7 mouse cellular contexts compared by ENCODE assay signal in the genomic region with DNA sequence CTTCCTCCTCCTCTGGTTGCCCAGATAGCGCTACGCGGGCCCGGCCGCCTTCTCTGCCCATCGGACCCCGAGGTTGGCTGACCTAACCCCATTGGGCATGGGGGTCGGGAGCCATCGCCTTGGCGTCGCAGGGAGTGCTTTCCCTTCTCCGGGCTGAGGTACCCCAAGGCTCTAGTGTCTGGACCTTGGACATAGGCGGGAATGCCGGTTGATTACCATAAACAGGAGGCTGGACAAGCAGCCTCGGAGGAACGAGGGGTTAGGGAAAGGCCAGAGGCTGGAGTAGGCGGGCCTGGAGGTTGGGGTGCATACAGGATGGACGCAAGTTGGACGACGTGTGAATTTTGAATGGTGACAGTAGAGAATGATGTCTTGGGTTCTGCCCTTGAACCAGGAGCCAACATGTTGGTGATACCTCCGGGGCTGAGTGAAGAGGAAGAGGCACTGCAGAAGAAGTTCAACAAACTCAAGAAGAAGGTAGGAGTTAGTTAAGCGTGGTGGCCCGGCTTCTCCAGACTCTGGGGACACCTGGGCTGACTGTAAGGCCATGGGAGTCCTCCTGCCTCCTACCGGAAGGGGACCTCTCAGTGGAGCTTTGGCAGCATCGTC. TPM values are rescaled to one million over a fixed set of nuclear protein-coding genes. Genes with fewer than 3 reads are reported as not detected.
DNase-seq lines count a peak whose midpoint lies in the region; ATAC-seq and TF ChIP-seq lines count a peak whose summit lies in the region.

No protein-coding gene starts in this region.

- TF ChIP-seq EP300 in lung, postnatal 0 days (IDR thresholded peaks at IDR 0.05) = no peak

- TF ChIP-seq CTCF in lung, postnatal 0 days (IDR thresholded peaks at IDR 0.05) = no peak

- H3K4me2 ChIP-seq in lung, postnatal 0 days (replicated peaks; ENCODE audit: low read depth, low read length) = peak overlapping the region; percentile 99
- peak overlapping the region; percentile 94 for H3K4me2 ChIP-seq in embryonic facial prominence, embryonic 15.5 days (replicated peaks)
- peak overlapping the region; percentile 89 for H3K4me2 ChIP-seq in limb, embryonic 14.5 days (replicated peaks; ENCODE audit: low read depth, low read length, severe bottlenecking)
- H3K4me2 ChIP-seq in stomach, embryonic 15.5 days = peak overlapping the region; percentile 95

- DNase-seq in lung, postnatal 0 days (ENCODE audit: low spot score) = no peak
- DNase-seq in lung, postnatal 10 days = no peak
- DNase-seq in limb, embryonic 14.5 days (ENCODE audit: low spot score) = no peak
- DNase-seq in embryo, embryonic 10.5 days (ENCODE audit: low spot score) = no peak
- DNase-seq in cerebellum, postnatal 10 days = no peak

- peaks cover 35% of the 10 kb centered on the region for H3K36me3 ChIP-seq in lung, postnatal 0 days (ENCODE audit: insufficient read depth, low read length)
- H3K36me3 ChIP-seq in embryonic facial prominence, embryonic 15.5 days = peaks cover 55% of the 10 kb centered on the region
- peaks cover 56% of the 10 kb centered on the region for H3K36me3 ChIP-seq in limb, embryonic 14.5 days (ENCODE audit: control insufficient read depth, insufficient read depth, low read length)
- peaks cover 41% of the 10 kb centered on the region for H3K36me3 ChIP-seq in stomach, embryonic 15.5 days

- no peak for TF ChIP-seq POLR2A in limb, embryonic 14.5 days (IDR thresholded peaks at IDR 0.05; ENCODE audit: borderline replicate concordance, extremely low read depth, insufficient read depth, insufficient read length)

- H3K4me1 ChIP-seq in lung, postnatal 0 days (ENCODE audit: insufficient read depth, low read depth, low read length) = peaks cover 7% of the 10 kb centered on the region
- H3K4me1 ChIP-seq in embryonic facial prominence, embryonic 15.5 days = peaks cover 24% of the 10 kb centered on the region
- H3K4me1 ChIP-seq in limb, embryonic 14.5 days (ENCODE audit: control insufficient read depth, insufficient read depth, low read length) = peaks cover 12% of the 10 kb centered on the region
- H3K4me1 ChIP-seq in stomach, embryonic 15.5 days = peaks cover 25% of the 10 kb centered on the region

- H3K4me3 ChIP-seq in lung, postnatal 0 days (ENCODE audit: low read depth, low read length) = peak overlapping the region; percentile 86
- H3K4me3 ChIP-seq in embryonic facial prominence, embryonic 15.5 days (replicated peaks) = peak overlapping the region; percentile 98
- peak overlapping the region; percentile 91 for H3K4me3 ChIP-seq in limb, embryonic 14.5 days (replicated peaks; ENCODE audit: low read length)
- H3K4me3 ChIP-seq in stomach, embryonic 15.5 days (replicated peaks) = peak overlapping the region; percentile 69

- no peaks in the 10 kb centered on the region for H3K9me3 ChIP-seq in lung, postnatal 0 days (ENCODE audit: low read length)
- no peaks in the 10 kb centered on the region for H3K9me3 ChIP-seq in embryonic facial prominence, embryonic 15.5 days (replicated peaks)
- no peaks in the 10 kb centered on the region for H3K9me3 ChIP-seq in limb, embryonic 14.5 days (ENCODE audit: control insufficient read depth, low read length)
- H3K9me3 ChIP-seq in stomach, embryonic 15.5 days = no peaks in the 10 kb centered on the region

- H3K9ac ChIP-seq in lung, postnatal 0 days (replicated peaks; ENCODE audit: low read depth) = peak overlapping the region; percentile 75
- peak overlapping the region; percentile 98 for H3K9ac ChIP-seq in embryonic facial prominence, embryonic 15.5 days
- peak overlapping the region; percentile 78 for H3K9ac ChIP-seq in limb, embryonic 14.5 days (ENCODE audit: low read depth, low read length, severe bottlenecking)
- H3K9ac ChIP-seq in stomach, embryonic 15.5 days = peak overlapping the region; percentile 93

- H3K27ac ChIP-seq in lung, postnatal 0 days (ENCODE audit: low read length) = peak overlapping the region; percentile 59; the same call in 1 of the 2 replicates
- H3K27ac ChIP-seq in embryonic facial prominence, embryonic 15.5 days (replicated peaks) = 0 out of 2 replicates have a peak overlapping the region, but pooled peaks have one; percentile 51
- 0 out of 2 replicates have a peak overlapping the region, but pooled peaks have one; percentile 33 for H3K27ac ChIP-seq in limb, embryonic 14.5 days (replicated peaks; ENCODE audit: low read depth, low read length)
- H3K27ac ChIP-seq in stomach, embryonic 15.5 days = peak overlapping the region; percentile 55

- WGBS in lung, postnatal 0 days = under 1% methylated on average over 25 of the region's 25 CpGs
- under 1% methylated on average over 25 of the region's 25 CpGs for WGBS in embryonic facial prominence, embryonic 15.5 days
- 2% methylated on average over 25 of the region's 25 CpGs for WGBS in limb, embryonic 14.5 days
- WGBS in stomach, embryonic 15.5 days = 1% methylated on average over 25 of the region's 25 CpGs

- no peaks in the 10 kb centered on the region for H3K27me3 ChIP-seq in lung, postnatal 0 days (replicated peaks; ENCODE audit: insufficient read depth, low read length)
- H3K27me3 ChIP-seq in embryonic facial prominence, embryonic 15.5 days = no peaks in the 10 kb centered on the region
- H3K27me3 ChIP-seq in limb, embryonic 14.5 days (ENCODE audit: control insufficient read depth, insufficient read depth, low read length) = no peaks in the 10 kb centered on the region
- no peaks in the 10 kb centered on the region for H3K27me3 ChIP-seq in stomach, embryonic 15.5 days (replicated peaks)

- ATAC-seq in lung, postnatal 0 days = peak; percentile 13
- no peak for ATAC-seq in embryonic facial prominence, embryonic 15.5 days (ENCODE audit: insufficient number of reproducible peaks, low FRiP score, low TSS enrichment, low read depth)
- ATAC-seq in limb, embryonic 14.5 days (ENCODE audit: low FRiP score, low read depth) = no peak; the same call in 1 of the 2 replicates
- peak; percentile 16 for ATAC-seq in stomach, embryonic 15.5 days (ENCODE audit: insufficient read depth, low FRiP score, low read depth)

RNA-seq across cellular contexts. Expression of gene Nelfe, which starts 0.4 kb away (rescaled TPM):
- 45.0 and 49.0 TPM in 2 replicates for polyA plus RNA-seq in lung, postnatal 0 days (2015; fragmentation: Nextera tagmentation; extraction: Ambion mirVana)
- polyA plus RNA-seq in embryonic facial prominence, embryonic 15.5 days (2015; fragmentation: Nextera tagmentation; extraction: Ambion mirVana) = 97.7 and 114 TPM in 2 replicates
- 56.4 and 92.2 TPM in 2 replicates for polyA plus RNA-seq in limb, embryonic 14.5 days (2012; rRNA removed)
- polyA plus RNA-seq in limb, embryonic 14.5 days (2014; fragmentation: Nextera tagmentation; extraction: Ambion mirVana) = 101 and 111 TPM in 2 replicates
- 87.8 and 103 TPM in 2 replicates for polyA plus RNA-seq in stomach, embryonic 15.5 days (2015; fragmentation: Nextera tagmentation; extraction: Ambion mirVana)

RNA-seq across cellular contexts. Expression of gene Skiv2l, which starts 0.6 kb away (rescaled TPM):
- polyA plus RNA-seq in lung, postnatal 0 days (2015; fragmentation: Nextera tagmentation; extraction: Ambion mirVana) = 30.6 and 32.1 TPM in 2 replicates
- polyA plus RNA-seq in embryonic facial prominence, embryonic 15.5 days (2015; fragmentation: Nextera tagmentation; extraction: Ambion mirVana) = 50.6 and 55.0 TPM in 2 replicates
- polyA plus RNA-seq in limb, embryonic 14.5 days (2012; rRNA removed) = 75.8 and 99.4 TPM in 2 replicates
- polyA plus RNA-seq in limb, embryonic 14.5 days (2014; fragmentation: Nextera tagmentation; extraction: Ambion mirVana) = 43.5 and 45.0 TPM in 2 replicates
- 39.5 and 48.8 TPM in 2 replicates for polyA plus RNA-seq in stomach, embryonic 15.5 days (2015; fragmentation: Nextera tagmentation; extraction: Ambion mirVana)

RNA-seq across cellular contexts. Expression of gene Cfb, which starts 11.7 kb away (rescaled TPM):
- polyA plus RNA-seq in lung, postnatal 0 days (2015; fragmentation: Nextera tagmentation; extraction: Ambion mirVana) = 8.1 and 10.6 TPM in 2 replicates
- polyA plus RNA-seq in embryonic facial prominence, embryonic 15.5 days (2015; fragmentation: Nextera tagmentation; extraction: Ambion mirVana) = 2.9 and 3.2 TPM in 2 replicates
- polyA plus RNA-seq in limb, embryonic 14.5 days (2012; rRNA removed) = 0.76 and 0.88 TPM in 2 replicates
- polyA plus RNA-seq in limb, embryonic 14.5 days (2014; fragmentation: Nextera tagmentation; extraction: Ambion mirVana) = 1.6 and 2.1 TPM in 2 replicates
- 20.8 and 30.4 TPM in 2 replicates for polyA plus RNA-seq in stomach, embryonic 15.5 days (2015; fragmentation: Nextera tagmentation; extraction: Ambion mirVana)

RNA-seq across cellular contexts. Expression of gene Dxo, which starts 13.8 kb away (rescaled TPM):
- polyA plus RNA-seq in lung, postnatal 0 days (2015; fragmentation: Nextera tagmentation; extraction: Ambion mirVana) = 39.8 and 40.9 TPM in 2 replicates
- 66.2 and 70.7 TPM in 2 replicates for polyA plus RNA-seq in embryonic facial prominence, embryonic 15.5 days (2015; fragmentation: Nextera tagmentation; extraction: Ambion mirVana)
- 87.6 and 98.9 TPM in 2 replicates for polyA plus RNA-seq in limb, embryonic 14.5 days (2012; rRNA removed)
- 52.6 and 59.9 TPM in 2 replicates for polyA plus RNA-seq in limb, embryonic 14.5 days (2014; fragmentation: Nextera tagmentation; extraction: Ambion mirVana)
- polyA plus RNA-seq in stomach, embryonic 15.5 days (2015; fragmentation: Nextera tagmentation; extraction: Ambion mirVana) = 52.9 and 53.1 TPM in 2 replicates

RNA-seq across cellular contexts. Expression of gene Stk19, which starts 13.9 kb away (rescaled TPM):
- polyA plus RNA-seq in lung, postnatal 0 days (2015; fragmentation: Nextera tagmentation; extraction: Ambion mirVana) = 34.7 and 37.3 TPM in 2 replicates
- polyA plus RNA-seq in embryonic facial prominence, embryonic 15.5 days (2015; fragmentation: Nextera tagmentation; extraction: Ambion mirVana) = 30.4 and 33.8 TPM in 2 replicates
- 46.4 and 46.5 TPM in 2 replicates for polyA plus RNA-seq in limb, embryonic 14.5 days (2012; rRNA removed)
- polyA plus RNA-seq in limb, embryonic 14.5 days (2014; fragmentation: Nextera tagmentation; extraction: Ambion mirVana) = 23.9 and 26.8 TPM in 2 replicates
- 25.7 and 26.5 TPM in 2 replicates for polyA plus RNA-seq in stomach, embryonic 15.5 days (2015; fragmentation: Nextera tagmentation; extraction: Ambion mirVana)

Comparison
In these comparisons a context has a peak if more than half of its experiments do, and no peak if none do; other contexts are left out.
1. ATAC-seq: peak in lung, postnatal 0 days (single experiment) and stomach, embryonic 15.5 days (single experiment); none in embryonic facial prominence, embryonic 15.5 days (single experiment) and limb, embryonic 14.5 days (single experiment).
2. Peak in every context shown above with its lines, with median percentiles within 50 percentile points of each other: H3K27ac ChIP-seq, H3K4me2 ChIP-seq, H3K4me3 ChIP-seq and H3K9ac ChIP-seq.